Mouse (Mus musculus): Measurements from ENCODE around the gene BC052040. TPM values are rescaled to one million over a fixed set of nuclear protein-coding genes. Genes with fewer than 3 reads are reported as not detected.
A peak's percentile ranks its signal among the peaks of the same experiment; 100 is the strongest.

Gene BC052040
- polyA plus RNA-seq (2016; fragmentation: Nextera tagmentation; extraction: Ambion mirVana): 19.6 and 21.7 TPM in 2 replicates

- Histone ChIP-seq H3K27me3 (ENCODE audit: low read depth, poor library complexity, severe bottlenecking) (0 out of 2 replicates have a peak, but pooled peaks cover 6% of the 10 kb centered on the region), H3K36me3 (no peaks in the 10 kb centered on the region), H3K4me1 (peaks cover 34% of the 10 kb centered on the region), H3K9me3 (replicated peaks) (no peaks in the 10 kb centered on the region), H3K4me3 (peak within 1 kb of the TSS; percentile 76), H3K27ac (replicated peaks) (peak within 1 kb of the TSS; percentile 87)
- WGBS: under 1% methylated on average over 41 of the region's 41 CpGs
- DNase-seq (ENCODE audit: low spot score): peak; percentile 89
Measured at GRCm38 (mm10) chr2:115581241-115581988, at the start of gene BC052040. BC052040 (plus strand) TSS chr2:115581716.

- H3K36me3 ChIP-seq: no peaks in the 10 kb centered on the region
- 78% methylated on average over 13 of the region's 13 CpGs for WGBS
- H3K27ac ChIP-seq (replicated peaks): no peak overlapping the region
- H3K9me3 ChIP-seq (replicated peaks): no peaks in the 10 kb centered on the region
- no peaks in the 10 kb centered on the region for H3K27me3 ChIP-seq (ENCODE audit: low read depth, poor library complexity, severe bottlenecking)
- no peak for DNase-seq (ENCODE audit: low spot score)
- no peak overlapping the region for H3K4me3 ChIP-seq
- peaks cover 13% of the 10 kb centered on the region for H3K4me1 ChIP-seq
Measured at GRCm38 (mm10) chr2:115538009-115538690, 43.4 kb upstream of the BC052040 start.

GRCm38 (mm10) chr2:115538691-115539283 lies 42.7 kb upstream of the BC052040 start:
- WGBS: 83% methylated on average over 5 of the region's 5 CpGs
- Histone ChIP-seq H3K27ac (replicated peaks) (no peak overlapping the region), H3K36me3 (no peaks in the 10 kb centered on the region), H3K27me3 (ENCODE audit: low read depth, poor library complexity, severe bottlenecking) (no peaks in the 10 kb centered on the region), H3K4me1 (peaks cover 13% of the 10 kb centered on the region), H3K9me3 (replicated peaks) (no peaks in the 10 kb centered on the region), H3K4me3 (no peak overlapping the region)
- DNase-seq (ENCODE audit: low spot score): no peak

GRCm38 (mm10) chr2:115539731-115540130 lies 41.8 kb upstream of the BC052040 start:
- H3K27me3 ChIP-seq (ENCODE audit: low read depth, poor library complexity, severe bottlenecking): no peaks in the 10 kb centered on the region
- H3K36me3 ChIP-seq: no peaks in the 10 kb centered on the region
- no peak overlapping the region for H3K4me3 ChIP-seq
- H3K9me3 ChIP-seq (replicated peaks): no peaks in the 10 kb centered on the region
- DNase-seq (ENCODE audit: low spot score): no peak
- H3K4me1 ChIP-seq: peaks cover 13% of the 10 kb centered on the region
- WGBS: 93% methylated on average over 5 of the region's 5 CpGs
- no peak overlapping the region for H3K27ac ChIP-seq (replicated peaks)

- 75% methylated on average over 11 of the region's 11 CpGs for WGBS
Measured at GRCm38 (mm10) chr2:115542401-115543123, 39.0 kb upstream of the BC052040 start.

GRCm38 (mm10) chr2:115543212-115543611 lies 38.3 kb upstream of the BC052040 start:
- no peak overlapping the region for H3K27ac ChIP-seq (replicated peaks)
- 88% methylated on average over 4 of the region's 4 CpGs for WGBS

More at GRCm38 (mm10) chr2:115542401-115543123, 39.0 kb upstream of the BC052040 start:
- no peaks in the 10 kb centered on the region for H3K27me3 ChIP-seq (ENCODE audit: low read depth, poor library complexity, severe bottlenecking)
- no peaks in the 10 kb centered on the region for H3K9me3 ChIP-seq (replicated peaks)
- peaks cover 12% of the 10 kb centered on the region for H3K4me1 ChIP-seq
- no peaks in the 10 kb centered on the region for H3K36me3 ChIP-seq
- no peak overlapping the region for H3K4me3 ChIP-seq
- no peak overlapping the region for H3K27ac ChIP-seq (replicated peaks)
- no peak for DNase-seq (ENCODE audit: low spot score)

GRCm38 (mm10) chr2:115551901-115552300 lies 29.6 kb upstream of the BC052040 start:
- H3K27me3 ChIP-seq (ENCODE audit: low read depth, poor library complexity, severe bottlenecking): no peaks in the 10 kb centered on the region
- H3K27ac ChIP-seq (replicated peaks): no peak overlapping the region
- no peaks in the 10 kb centered on the region for H3K36me3 ChIP-seq
- DNase-seq (ENCODE audit: low spot score): no peak
- H3K9me3 ChIP-seq (replicated peaks): no peaks in the 10 kb centered on the region
- no peaks in the 10 kb centered on the region for H3K4me1 ChIP-seq
- WGBS: 85% methylated on average over 3 of the region's 3 CpGs
- H3K4me3 ChIP-seq: no peak overlapping the region

More at GRCm38 (mm10) chr2:115543212-115543611, 38.3 kb upstream of the BC052040 start:
- H3K4me1 ChIP-seq: peaks cover 6% of the 10 kb centered on the region
- no peaks in the 10 kb centered on the region for H3K27me3 ChIP-seq (ENCODE audit: low read depth, poor library complexity, severe bottlenecking)
- no peak for DNase-seq (ENCODE audit: low spot score)
- no peaks in the 10 kb centered on the region for H3K36me3 ChIP-seq
- H3K4me3 ChIP-seq: no peak overlapping the region
- no peaks in the 10 kb centered on the region for H3K9me3 ChIP-seq (replicated peaks)

GRCm38 (mm10) chr2:115562155-115562827 lies 19.2 kb upstream of the BC052040 start:
- 90% methylated on average over 3 of the region's 3 CpGs for WGBS

GRCm38 (mm10) chr2:115563436-115564093 lies 18.0 kb upstream of the BC052040 start:
- Histone ChIP-seq H3K4me1 (no peaks in the 10 kb centered on the region), H3K36me3 (no peaks in the 10 kb centered on the region), H3K4me3 (no peak overlapping the region), H3K27ac (replicated peaks) (no peak overlapping the region), H3K9me3 (replicated peaks) (no peaks in the 10 kb centered on the region), H3K27me3 (ENCODE audit: low read depth, poor library complexity, severe bottlenecking) (no peaks in the 10 kb centered on the region)
- DNase-seq (ENCODE audit: low spot score): no peak
- WGBS: 87% methylated on average over 6 of the region's 6 CpGs

More at GRCm38 (mm10) chr2:115562155-115562827, 19.2 kb upstream of the BC052040 start:
- Histone ChIP-seq H3K4me1 (no peaks in the 10 kb centered on the region), H3K4me3 (no peak overlapping the region), H3K9me3 (replicated peaks) (no peaks in the 10 kb centered on the region), H3K36me3 (no peaks in the 10 kb centered on the region), H3K27ac (replicated peaks) (no peak overlapping the region), H3K27me3 (ENCODE audit: low read depth, poor library complexity, severe bottlenecking) (no peaks in the 10 kb centered on the region)
- no peak for DNase-seq (ENCODE audit: low spot score)

- WGBS: 85% methylated on average over 1 of the region's 1 CpGs
- Histone ChIP-seq H3K36me3 (no peaks in the 10 kb centered on the region), H3K4me1 (peaks cover 3% of the 10 kb centered on the region; the same call in 1 of the 2 replicates), H3K9me3 (replicated peaks) (no peaks in the 10 kb centered on the region), H3K27ac (replicated peaks) (no peak overlapping the region), H3K27me3 (ENCODE audit: low read depth, poor library complexity, severe bottlenecking) (no peaks in the 10 kb centered on the region), H3K4me3 (no peak overlapping the region)
- DNase-seq (ENCODE audit: low spot score): no peak
Measured at GRCm38 (mm10) chr2:115571996-115572395, 9.5 kb upstream of the BC052040 start.

- peaks cover 14% of the 10 kb centered on the region for H3K4me1 ChIP-seq
- 74% methylated on average over 5 of the region's 5 CpGs for WGBS
- 0 out of 2 replicates have a peak, but pooled peaks cover 6% of the 10 kb centered on the region for H3K27me3 ChIP-seq (ENCODE audit: low read depth, poor library complexity, severe bottlenecking)
- H3K4me3 ChIP-seq: no peak overlapping the region
- H3K27ac ChIP-seq (replicated peaks): no peak overlapping the region
- no peak for DNase-seq (ENCODE audit: low spot score)
- H3K36me3 ChIP-seq: no peaks in the 10 kb centered on the region
- H3K9me3 ChIP-seq (replicated peaks): no peaks in the 10 kb centered on the region
Measured at GRCm38 (mm10) chr2:115574802-115575201, 6.7 kb upstream of the BC052040 start.
